9 mouse cellular contexts compared by ENCODE assay signal in genomic region chr19:45207662-45208437, GRCm38 (mm10). TPM values are rescaled to one million over a fixed set of nuclear protein-coding genes. Genes with fewer than 3 reads are reported as not detected.
DNase-seq lines count a peak whose midpoint lies in the region; ATAC-seq and TF ChIP-seq lines count a peak whose summit lies in the region.
"Had no signal": no experiment of that assay in that cellular context is flagged by ENCODE, and none has a peak within 500 bp of the region (broad histone marks: within the 10 kb centered on the region; RNA-seq: fewer than 3 reads in every experiment).

No protein-coding gene starts in this region.

- no peak for TF ChIP-seq CTCF in lung, embryonic 14.5 days (IDR thresholded peaks at IDR 0.05; ENCODE audit: low read depth)

- peaks cover 6% of the 10 kb centered on the region; the same call in 1 of the 2 replicates for H3K4me1 ChIP-seq in lung, embryonic 14.5 days (ENCODE audit: insufficient read depth)
- no peaks in the 10 kb centered on the region for H3K4me1 ChIP-seq in neural tube, embryonic 12.5 days

- H3K4me3 ChIP-seq in lung, embryonic 14.5 days (ENCODE audit: low read depth, low read length): peak overlapping the region; percentile 27
- H3K4me3 ChIP-seq in neural tube, embryonic 12.5 days: no peak overlapping the region
- H3K4me3 ChIP-seq: midbrain, embryonic 12.5 days had no signal

- peak; percentile 79 for ATAC-seq in lung, embryonic 14.5 days (ENCODE audit: insufficient read depth)
- peak; percentile 86 for ATAC-seq in granulocyte monocyte progenitor cell, adult 5-6 weeks (replicated peaks; ENCODE audit: poor library complexity, severe bottlenecking)
- ATAC-seq in neural tube, embryonic 12.5 days (ENCODE audit: low FRiP score, low read depth): no peak

- no peaks in the 10 kb centered on the region; the same call in 1 of the 2 replicates for H3K9me3 ChIP-seq in lung, embryonic 14.5 days (ENCODE audit: low read depth, low read length)
- H3K9me3 ChIP-seq in neural tube, embryonic 12.5 days: no peaks in the 10 kb centered on the region
- H3K9me3 ChIP-seq: midbrain, embryonic 12.5 days had no signal

- peak; percentile 74 for DNase-seq in lung, embryonic 14.5 days
- DNase-seq in lung, postnatal 36 days: no peak
- DNase-seq in kidney, postnatal 14 days: peak; percentile 66
- no peak for DNase-seq in urinary bladder, postnatal 14 days (ENCODE audit: low spot score)
- DNase-seq in cerebellum, postnatal 25 days: no peak
- DNase-seq in gastrocnemius, postnatal 25 days: no peak

- no peaks in the 10 kb centered on the region for H3K36me3 ChIP-seq in lung, embryonic 14.5 days (ENCODE audit: insufficient read depth)
- H3K36me3 ChIP-seq in neural tube, embryonic 12.5 days: no peaks in the 10 kb centered on the region
- H3K36me3 ChIP-seq: midbrain, embryonic 12.5 days had no signal

- H3K9ac ChIP-seq in lung, embryonic 14.5 days: peak overlapping the region; percentile 9; the same call in 1 of the 2 replicates
- H3K9ac ChIP-seq in neural tube, embryonic 12.5 days: no peak overlapping the region
- H3K9ac ChIP-seq: midbrain, embryonic 12.5 days had no signal

- H3K27ac ChIP-seq in lung, embryonic 14.5 days (ENCODE audit: low read depth): peak overlapping the region; percentile 60; the same call in 1 of the 2 replicates
- no peak overlapping the region for H3K27ac ChIP-seq in neural tube, embryonic 12.5 days
- H3K27ac ChIP-seq: midbrain, embryonic 12.5 days had no signal

- no peaks in the 10 kb centered on the region for H3K27me3 ChIP-seq in lung, embryonic 14.5 days (ENCODE audit: insufficient read depth, low read length)
- H3K27me3 ChIP-seq in neural tube, embryonic 12.5 days (replicated peaks): peaks cover 26% of the 10 kb centered on the region

- WGBS in lung, embryonic 14.5 days: 19% methylated on average over 19 of the region's 19 CpGs
- WGBS in neural tube, embryonic 12.5 days: 38% methylated on average over 19 of the region's 19 CpGs

- peak overlapping the region; percentile 59 for H3K4me2 ChIP-seq in lung, embryonic 14.5 days
- H3K4me2 ChIP-seq in neural tube, embryonic 12.5 days (replicated peaks): peak overlapping the region; percentile 26
- H3K4me2 ChIP-seq: midbrain, embryonic 12.5 days had no signal

RNA-seq across cellular contexts. Expression of gene Lbx1, which starts 27.8 kb away (rescaled TPM):
- polyA plus RNA-seq in lung, embryonic 14.5 days (2014; fragmentation: Nextera tagmentation; extraction: Ambion mirVana): not detected in 2 replicates
- not detected in 2 replicates for total RNA-seq in granulocyte monocyte progenitor cell, adult 5-6 weeks (2014; fragmentation: Nextera tagmentation)
- total RNA-seq in granulocyte monocyte progenitor cell, adult 5-6 weeks (2017): not detected in 2 replicates
- polyA plus RNA-seq in neural tube, embryonic 12.5 days (2016; fragmentation: Nextera tagmentation; extraction: Ambion mirVana): 20.3 and 21.3 TPM in 2 replicates
- total RNA-seq in gastrocnemius, postnatal 25 days (2021): 10 to 100 TPM; 34.0 to 41.1 TPM

RNA-seq across cellular contexts. Expression of gene Tlx1, which starts 57.4 kb away (rescaled TPM):
- polyA plus RNA-seq in lung, embryonic 14.5 days (2014; fragmentation: Nextera tagmentation; extraction: Ambion mirVana): not detected in 2 replicates
- not detected in 2 replicates for total RNA-seq in granulocyte monocyte progenitor cell, adult 5-6 weeks (2014; fragmentation: Nextera tagmentation)
- not detected in 2 replicates for total RNA-seq in granulocyte monocyte progenitor cell, adult 5-6 weeks (2017)
- 2.0 and 2.4 TPM in 2 replicates for polyA plus RNA-seq in neural tube, embryonic 12.5 days (2016; fragmentation: Nextera tagmentation; extraction: Ambion mirVana)
- total RNA-seq in gastrocnemius, postnatal 25 days (2021): not detected

Comparison
In these comparisons a context has a peak if more than half of its experiments do, and no peak if none do; other contexts are left out.
1. DNase-seq: peak in lung, embryonic 14.5 days (single experiment) and kidney, postnatal 14 days (single experiment); none in lung, postnatal 36 days (single experiment), urinary bladder, postnatal 14 days (single experiment), cerebellum, postnatal 25 days (0 of 2) and gastrocnemius, postnatal 25 days (single experiment).
2. RNA of gene Lbx1, which starts 27.8 kb away (total RNA-seq): 34.0 to 41.1 TPM in gastrocnemius, postnatal 25 days; not detected in granulocyte monocyte progenitor cell, adult 5-6 weeks; every median in the first group is over 10 times any median in the second.